Mouse (Mus musculus): Measurements from ENCODE around the gene Sorbs2. TPM values are rescaled to one million over a fixed set of nuclear protein-coding genes. Genes with fewer than 3 reads are reported as not detected.

The Sorbs2 gene
- 100 to 1,000 TPM; 263 to 309 (median 284) TPM for total RNA-seq (2022)

DNA sequence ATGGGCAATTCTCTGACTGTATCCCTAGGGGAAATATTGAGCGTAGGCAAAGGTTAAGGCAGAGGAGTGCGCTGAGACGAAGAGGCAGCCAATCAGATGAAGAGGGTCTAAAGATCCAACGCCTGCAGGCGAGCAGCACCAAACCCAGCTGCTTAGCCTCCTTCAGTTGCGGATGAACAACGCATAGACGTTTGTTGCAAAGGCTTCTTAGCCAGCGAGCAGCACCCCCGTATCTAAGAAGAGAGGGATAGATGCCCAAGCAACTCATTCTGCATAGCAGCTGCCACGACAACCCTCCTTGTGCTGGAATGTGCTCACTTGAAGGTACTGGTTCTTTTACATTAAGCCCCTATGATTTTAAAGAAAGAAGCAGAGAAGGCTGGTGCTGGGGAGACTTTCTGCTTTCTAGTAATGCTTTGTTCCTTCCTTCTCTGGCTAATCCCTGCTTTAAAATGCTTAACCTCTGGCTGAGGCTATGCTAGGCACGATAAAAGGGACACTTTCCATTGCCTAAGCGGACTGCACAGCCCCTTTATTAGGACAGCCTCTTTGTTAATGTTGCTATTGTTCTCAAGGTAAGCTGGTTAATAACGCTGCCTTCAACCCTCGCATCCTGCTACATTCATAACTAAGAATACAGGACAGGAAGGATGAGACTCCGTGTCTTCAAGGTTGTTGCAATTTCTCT is at the start of gene Sorbs2:
Gene Sorbs2 (plus strand): TSS at position 155 of the 688 bp plus-strand sequence.
- DNase-seq (ENCODE audit: low spot score in 2 of 2) = peak; percentile 23 to 51

DNA sequence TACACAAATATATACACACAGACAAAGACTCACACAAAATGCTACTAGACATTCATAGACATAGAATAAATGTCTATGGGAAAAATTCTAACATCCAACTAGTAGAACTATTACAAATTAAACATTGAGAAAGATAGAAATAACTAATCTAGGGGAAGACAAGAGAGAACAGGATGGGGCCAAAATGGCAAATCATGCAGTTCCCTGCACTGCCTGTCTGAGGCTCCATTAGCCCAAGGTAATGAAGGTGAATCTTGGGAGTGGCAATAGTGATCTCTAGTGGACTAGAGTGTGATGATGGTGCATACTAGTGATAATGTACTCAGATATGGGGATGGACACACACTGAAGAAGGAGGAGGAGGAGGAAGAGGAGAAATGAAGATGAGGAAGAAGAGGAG is 49.7 kb upstream of the Sorbs2 start:
- no peak for DNase-seq (ENCODE audit: low spot score in 2 of 2)

GRCm38 (mm10) chr8:45469006-45469405 is 38.6 kb upstream of the Sorbs2 start:
- no peak for DNase-seq (ENCODE audit: low spot score in 2 of 2)

DNA sequence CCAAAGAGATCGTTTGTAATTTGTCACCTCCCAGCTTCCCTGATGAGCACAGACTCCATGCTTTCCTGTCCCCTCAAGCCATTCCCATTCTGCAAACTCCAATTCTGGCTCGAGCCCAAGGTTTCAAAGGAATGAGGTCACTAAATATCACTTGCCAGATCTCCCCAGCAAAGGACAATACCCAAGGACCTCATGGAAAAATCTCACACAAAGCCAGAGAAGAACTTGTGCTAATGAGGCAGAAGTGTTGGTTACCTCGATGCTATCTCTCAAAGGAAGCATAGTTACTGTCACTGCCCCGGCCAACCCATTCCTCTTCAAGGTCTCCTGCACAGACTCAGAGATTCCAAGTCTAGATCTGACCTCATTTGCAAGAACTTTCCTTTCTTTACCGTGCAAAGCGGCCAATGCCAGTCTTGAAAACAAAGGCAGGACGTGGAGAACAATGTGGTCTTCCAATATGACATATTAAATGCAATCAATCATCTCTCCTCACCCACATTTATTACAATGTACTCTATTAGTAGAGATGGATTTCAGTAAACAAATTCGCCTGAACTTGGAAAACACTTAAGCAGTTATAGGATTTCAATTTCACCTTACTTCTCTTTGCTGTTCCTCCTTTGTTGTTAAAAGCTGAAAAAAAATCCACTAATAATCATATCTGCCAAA is 37.9 kb upstream of the Sorbs2 start:
- no peak for DNase-seq (ENCODE audit: low spot score in 2 of 2)

- DNase-seq (ENCODE audit: low spot score in 2 of 2) = no peak
Measured at GRCm38 (mm10) chr8:45480886-45481285, 26.7 kb upstream of the Sorbs2 start.

DNA sequence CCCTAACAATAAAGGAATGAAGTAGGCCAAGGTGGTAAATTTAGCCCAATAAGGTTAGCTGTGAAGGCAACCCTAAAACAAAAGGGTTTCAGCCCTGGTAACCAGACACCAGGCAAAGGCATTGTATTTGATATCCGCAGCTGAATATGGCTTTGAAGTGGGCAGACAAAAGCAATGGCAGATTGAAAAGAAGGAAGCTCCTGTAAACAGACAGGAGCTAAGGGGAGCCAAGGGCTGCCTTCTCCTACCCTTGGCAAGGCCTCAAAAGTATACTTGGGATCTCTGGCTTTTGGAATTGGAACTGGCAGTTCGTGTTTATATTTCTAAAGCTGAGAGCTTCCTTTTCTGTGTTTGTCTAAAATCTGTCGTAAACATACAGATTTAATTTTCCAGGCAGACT is 21.3 kb upstream of the Sorbs2 start:
- DNase-seq (ENCODE audit: low spot score in 2 of 2) = no peak

DNA sequence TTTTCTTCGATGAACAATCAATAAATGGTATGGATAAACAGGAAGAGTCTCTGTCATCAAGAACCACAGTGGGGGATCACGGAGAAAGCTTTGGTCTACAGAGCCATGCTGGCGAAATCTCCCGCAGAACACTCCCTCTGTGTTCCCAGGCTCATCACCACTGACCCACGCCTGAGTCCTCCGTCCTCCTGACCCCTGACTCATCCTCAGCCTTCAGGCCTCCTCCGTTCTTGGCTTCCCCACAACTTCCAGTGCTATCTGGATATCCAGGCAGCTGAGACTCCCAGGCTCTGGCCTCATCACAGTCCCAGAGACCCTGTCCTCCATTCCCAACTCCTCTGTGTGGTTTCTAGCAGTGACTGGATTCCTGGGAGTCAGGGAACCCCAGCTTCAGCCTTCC is 3.6 kb upstream of the Sorbs2 start:
- DNase-seq (ENCODE audit: low spot score in 2 of 2) = no peak

DNA sequence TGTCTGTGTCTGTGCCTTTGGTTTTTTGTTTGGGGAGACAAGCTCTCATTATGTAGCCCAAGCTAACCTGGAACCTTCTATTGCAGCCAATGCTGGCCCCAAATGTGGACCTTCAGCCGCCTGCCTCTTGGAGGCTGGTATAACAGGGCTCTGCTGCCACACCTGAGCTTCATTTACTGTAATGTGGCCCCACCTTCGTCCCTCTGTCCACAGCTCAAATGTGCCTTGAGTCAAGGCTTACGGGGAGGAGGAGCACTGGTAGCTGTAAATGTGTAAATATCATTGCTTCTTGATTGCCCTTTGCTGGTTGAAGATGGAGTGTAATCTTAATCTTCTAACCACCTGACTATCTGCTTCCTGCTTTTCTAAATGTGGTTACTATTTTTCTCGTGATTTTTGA is 1.2 kb upstream of the Sorbs2 start:
- no peak for DNase-seq (ENCODE audit: low spot score in 2 of 2)

DNA sequence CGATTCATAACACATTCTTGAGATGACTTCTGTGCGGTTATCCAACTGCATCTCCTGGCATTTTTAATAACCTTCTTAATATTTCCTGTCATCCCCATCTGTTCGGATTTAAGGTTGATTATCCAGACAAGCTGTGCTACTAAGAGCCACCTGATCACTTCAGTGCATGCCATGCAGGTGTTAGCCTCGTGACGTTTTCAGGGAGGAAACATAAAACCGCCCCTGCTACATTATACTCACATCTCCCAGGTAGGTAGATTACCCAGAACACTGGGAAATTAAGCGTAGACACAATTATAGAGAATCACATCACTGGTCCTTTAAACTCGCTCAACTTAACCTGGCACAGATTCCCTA is 333 bp upstream of the Sorbs2 start:
- DNase-seq (ENCODE audit: low spot score in 2 of 2) = no peak

GRCm38 (mm10) chr8:45508521-45509104 is 1.0 kb downstream of the Sorbs2 start:
- no peak for DNase-seq (ENCODE audit: low spot score in 2 of 2)

DNA sequence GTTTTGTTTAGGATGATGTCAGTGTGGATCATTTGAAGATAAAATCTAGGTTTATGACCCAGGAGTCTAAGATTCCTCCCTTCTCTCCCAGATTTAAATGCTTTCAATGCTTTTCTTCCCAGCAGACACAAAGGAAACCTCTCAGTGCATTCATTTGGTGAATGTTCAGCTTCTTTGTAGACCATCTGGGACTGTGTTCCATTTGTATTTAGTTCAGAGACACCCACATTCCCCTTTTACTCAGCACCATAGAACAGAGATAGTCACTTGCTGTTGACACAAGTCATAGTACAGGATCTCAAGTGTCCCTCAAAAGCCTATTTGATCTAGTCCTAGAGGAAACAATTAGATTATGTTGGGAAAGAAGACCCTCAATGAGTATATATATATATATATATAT is 4.8 kb downstream of the Sorbs2 start:
- no peak for DNase-seq (ENCODE audit: low spot score in 2 of 2)

GRCm38 (mm10) chr8:45521595-45521994 is 14.0 kb downstream of the Sorbs2 start:
- DNase-seq (ENCODE audit: low spot score in 2 of 2) = no peak

- no peak for DNase-seq (ENCODE audit: low spot score in 2 of 2)
Measured at GRCm38 (mm10) chr8:45527708-45528107, 20.1 kb downstream of the Sorbs2 start.

DNA sequence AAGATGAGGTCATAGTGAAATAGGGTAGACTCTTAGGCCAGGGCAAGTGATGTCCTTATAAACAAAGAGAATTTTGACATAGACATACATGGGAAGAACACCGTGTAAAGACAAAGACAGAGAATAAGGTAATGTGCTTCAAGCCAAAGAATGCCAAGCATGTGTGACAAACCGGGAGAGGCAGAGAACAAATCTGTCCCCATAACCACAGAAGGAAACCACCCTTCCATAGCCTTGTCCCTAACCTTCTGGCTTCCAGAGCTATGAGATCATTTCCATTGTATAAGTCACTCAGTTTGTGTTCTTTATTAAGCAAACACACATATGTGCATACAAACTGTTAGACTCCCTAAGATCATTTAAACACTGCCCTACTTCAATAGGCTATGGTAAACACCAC is 21.3 kb downstream of the Sorbs2 start:
- DNase-seq (ENCODE audit: low spot score in 2 of 2) = no peak

DNA sequence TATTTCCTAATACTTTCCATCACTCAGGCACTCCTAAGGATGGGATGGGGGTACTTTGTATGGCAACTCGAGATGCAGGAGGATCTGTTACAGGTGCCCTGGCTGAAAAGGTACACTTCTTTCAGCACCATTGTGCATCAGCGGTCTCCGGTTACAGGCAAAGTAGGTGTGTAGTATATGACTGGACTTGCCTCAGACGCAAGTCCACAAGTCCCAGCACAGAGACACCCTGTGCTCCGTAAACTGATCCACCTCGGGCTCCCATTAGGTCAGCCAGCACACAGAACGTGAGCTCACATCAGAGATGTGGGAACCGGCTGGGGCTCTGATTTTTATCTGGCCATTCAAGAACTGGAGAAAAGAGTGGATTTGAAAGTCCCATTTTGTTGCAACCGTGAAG is 29.0 kb downstream of the Sorbs2 start:
- no peak for DNase-seq (ENCODE audit: low spot score in 2 of 2)

DNA sequence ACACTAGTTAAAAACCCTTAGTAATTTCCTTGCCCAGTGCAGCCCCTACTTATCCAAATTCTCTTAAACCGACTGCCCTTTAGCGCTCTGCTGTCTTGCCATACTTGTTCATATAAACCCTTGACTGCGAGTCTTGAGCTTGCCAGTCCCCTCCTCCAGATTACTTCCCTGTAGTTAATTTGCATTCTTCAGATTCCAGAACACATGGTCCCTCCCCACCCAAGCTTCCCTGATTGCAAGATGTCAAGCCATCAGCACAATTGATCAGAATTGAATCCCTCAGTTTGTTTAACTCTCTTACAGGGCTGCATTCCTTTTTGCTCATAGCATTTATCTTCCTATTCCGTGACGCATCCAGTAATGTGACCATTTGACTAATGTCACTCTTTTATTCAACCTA is 32.9 kb downstream of the Sorbs2 start:
- no peak for DNase-seq (ENCODE audit: low spot score in 2 of 2)

- DNase-seq (ENCODE audit: low spot score in 2 of 2) = no peak
Measured at GRCm38 (mm10) chr8:45552175-45552574, 44.6 kb downstream of the Sorbs2 start.

- DNase-seq (ENCODE audit: low spot score in 2 of 2) = no peak
Measured at GRCm38 (mm10) chr8:45554627-45555026, 47.0 kb downstream of the Sorbs2 start.

GRCm38 (mm10) chr8:45557936-45558335 is 50.3 kb downstream of the Sorbs2 start:
- DNase-seq (ENCODE audit: low spot score in 2 of 2) = no peak

DNA sequence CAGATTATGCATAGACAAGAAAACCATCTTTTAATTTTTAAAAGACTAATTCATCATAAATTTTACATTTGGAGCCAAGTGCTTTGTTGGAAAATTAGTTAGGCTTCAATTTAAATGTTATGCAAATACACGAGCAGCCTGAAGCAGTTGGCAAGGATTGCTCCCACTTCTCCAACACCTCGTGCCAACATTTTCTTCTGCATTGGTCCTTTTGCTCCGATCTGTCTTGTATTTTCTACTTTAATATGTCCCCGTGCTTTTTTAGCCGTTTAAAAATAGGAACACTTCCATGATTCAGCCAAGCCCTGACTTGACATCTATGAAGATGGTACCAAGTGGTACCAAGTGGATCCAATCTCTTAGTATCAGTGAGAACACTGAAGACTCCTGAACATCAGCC is 50.8 kb downstream of the Sorbs2 start:
- peak in 1 of 2 experiments; percentile 61 for DNase-seq (ENCODE audit: low spot score in 2 of 2)

DNA sequence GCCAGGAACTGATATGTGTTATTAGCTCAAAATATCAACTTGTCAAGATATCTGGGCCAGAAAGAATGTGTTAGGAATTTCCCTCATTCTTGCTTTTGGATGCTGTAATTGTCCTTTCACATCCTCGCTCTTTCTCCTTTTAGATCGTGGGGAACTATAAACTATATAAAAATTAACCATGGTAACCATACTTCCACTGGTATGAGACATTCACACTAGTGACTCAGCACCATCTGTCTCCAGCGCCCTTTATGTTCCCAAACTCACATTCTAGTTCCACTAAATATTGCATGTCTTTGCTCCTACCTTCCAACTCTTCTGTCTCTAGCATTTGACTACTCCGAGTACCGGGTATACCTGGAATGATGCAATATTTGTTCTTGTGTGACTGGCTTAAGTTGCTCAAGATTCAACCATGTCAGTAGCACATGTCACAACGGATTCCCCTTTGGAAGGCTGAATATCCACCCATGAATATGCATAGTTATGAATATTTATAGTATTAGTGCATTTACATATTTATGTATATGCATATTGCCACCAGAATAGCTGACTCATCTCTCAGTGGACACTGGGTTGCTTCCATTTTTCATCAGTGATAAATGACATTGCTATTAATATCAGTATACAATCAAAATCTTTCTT is 51.7 kb downstream of the Sorbs2 start:
- DNase-seq (ENCODE audit: low spot score in 2 of 2) = peak; percentile 15 to 86

DNA sequence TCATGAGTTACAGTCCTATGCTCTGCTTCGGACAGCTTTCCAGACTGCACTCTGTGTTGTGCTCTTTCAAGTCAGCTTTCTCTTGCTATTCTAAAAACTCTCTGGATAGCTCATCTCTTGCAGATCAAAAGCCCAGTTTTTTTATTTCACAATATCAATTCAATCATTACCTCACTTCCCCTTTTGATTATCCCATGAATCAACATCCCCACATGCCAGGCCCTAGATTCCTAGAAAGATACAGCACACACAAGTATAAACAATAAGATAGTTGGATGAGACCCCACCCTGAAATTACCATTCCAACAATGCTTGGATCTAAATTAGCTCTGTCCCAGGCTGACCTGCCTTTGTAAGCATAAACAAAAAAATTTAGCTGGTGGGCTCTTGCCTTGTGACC is 57.6 kb downstream of the Sorbs2 start:
- no peak for DNase-seq (ENCODE audit: low spot score in 2 of 2)
